Mouse (Mus musculus): ENCODE results near the gene Morn2. TPM values are rescaled to one million over a fixed set of nuclear protein-coding genes. Genes with fewer than 3 reads are reported as not detected.

The Morn2 gene
- 30.4 TPM for polyA plus RNA-seq (2012; fragmentation: generic; extraction: Trizol)

- Histone ChIP-seq H3K27me3 (ENCODE audit: control insufficient read depth, insufficient read depth, insufficient read length) (no peaks in the 10 kb centered on the region), H3K4me3 (peak within 1 kb of the TSS; percentile 91), H3K36me3 (ENCODE audit: control insufficient read depth, insufficient read depth) (no peaks in the 10 kb centered on the region), H3ac (ENCODE audit: control insufficient read depth, insufficient read length) (peak within 1 kb of the TSS; percentile 67), H3K79me2 (ENCODE audit: control insufficient read depth, insufficient read depth) (peaks cover 22% of the 10 kb centered on the region), H3K4me2 (ENCODE audit: low read depth) (peak within 1 kb of the TSS; percentile 75)
- TF ChIP-seq SRF (IDR thresholded peaks at IDR 0.05; ENCODE audit: control insufficient read depth, insufficient read length, low read depth) (peak; percentile 42), POLR2AphosphoS2 (IDR thresholded peaks at IDR 0.05; ENCODE audit: insufficient read length, low read depth) (peak; percentile 26), POLR2A (IDR thresholded peaks at IDR 0.05; ENCODE audit: insufficient read length, low read depth) (peak; percentile 79), CEBPB (IDR thresholded peaks at IDR 0.05; ENCODE audit: insufficient read depth, poor library complexity, severe bottlenecking) (no peak)
These were observed at the start of gene Morn2, which contains the start of gene Dhx57 for GRCm38 (mm10) chr17:80290074-80290657. Gene Morn2, plus strand, starts transcription at chr17:80290203. Gene Dhx57, minus strand, starts transcription at chr17:80290476.

GRCm38 (mm10) chr17:80241594-80241993, 48.4 kb upstream of the Morn2 start:
- H3K79me2 ChIP-seq (ENCODE audit: control insufficient read depth, insufficient read depth), result no peaks in the 10 kb centered on the region
- TF ChIP-seq REST (IDR thresholded peaks at IDR 0.05; ENCODE audit: insufficient read depth, insufficient read length) (no peak), USF1 (IDR thresholded peaks at IDR 0.05; ENCODE audit: low read depth) (no peak), MAX (IDR thresholded peaks at IDR 0.05; ENCODE audit: low read depth) (no peak), SRF (IDR thresholded peaks at IDR 0.05; ENCODE audit: control insufficient read depth, insufficient read length, low read depth) (no peak), MYOD1 (IDR thresholded peaks at IDR 0.05; ENCODE audit: control insufficient read depth in 1 of 3, insufficient read length in 2 of 3, low read depth in 2 of 3) (no peak), TCF3 (IDR thresholded peaks at IDR 0.05; ENCODE audit: insufficient read length, low read depth) (no peak), POLR2A (IDR thresholded peaks at IDR 0.05; ENCODE audit: insufficient read length, low read depth) (no peak), MYOG (IDR thresholded peaks at IDR 0.05; ENCODE audit: control insufficient read depth in 1 of 3, insufficient read depth in 1 of 3, insufficient read length in 2 of 3, low read depth in 2 of 3) (no peak), CEBPB (IDR thresholded peaks at IDR 0.05; ENCODE audit: insufficient read depth, poor library complexity, severe bottlenecking) (no peak), POLR2AphosphoS2 (IDR thresholded peaks at IDR 0.05; ENCODE audit: insufficient read length, low read depth) (no peak), E2F4 (IDR thresholded peaks at IDR 0.05; ENCODE audit: insufficient read depth) (no peak), TCF12 (IDR thresholded peaks at IDR 0.05; ENCODE audit: insufficient read depth, poor library complexity, severe bottlenecking) (no peak)
- H3K36me3 ChIP-seq (ENCODE audit: control insufficient read depth, insufficient read depth), result peaks cover 22% of the 10 kb centered on the region
- no peak overlapping the region for H3K4me2 ChIP-seq (ENCODE audit: low read depth)
- H3ac ChIP-seq (ENCODE audit: control insufficient read depth, insufficient read length), result no peak overlapping the region
- no peak overlapping the region for H3K4me3 ChIP-seq
- no peaks in the 10 kb centered on the region for H3K27me3 ChIP-seq (ENCODE audit: control insufficient read depth, insufficient read depth, insufficient read length)

GRCm38 (mm10) chr17:80243116-80243515, 46.9 kb upstream of the Morn2 start:
- Histone ChIP-seq H3K4me3 (no peak overlapping the region), H3K4me2 (ENCODE audit: low read depth) (no peak overlapping the region), H3K36me3 (ENCODE audit: control insufficient read depth, insufficient read depth) (peaks cover 27% of the 10 kb centered on the region), H3ac (ENCODE audit: control insufficient read depth, insufficient read length) (no peak overlapping the region), H3K27me3 (ENCODE audit: control insufficient read depth, insufficient read depth, insufficient read length) (no peaks in the 10 kb centered on the region), H3K79me2 (ENCODE audit: control insufficient read depth, insufficient read depth) (no peaks in the 10 kb centered on the region)
- no peak for TF ChIP-seq CEBPB (IDR thresholded peaks at IDR 0.05; ENCODE audit: insufficient read depth, poor library complexity, severe bottlenecking)
- TF ChIP-seq TCF3 (IDR thresholded peaks at IDR 0.05; ENCODE audit: insufficient read length, low read depth), result no peak
- no peak for TF ChIP-seq POLR2A (IDR thresholded peaks at IDR 0.05; ENCODE audit: insufficient read length, low read depth)
- no peak for TF ChIP-seq TCF12 (IDR thresholded peaks at IDR 0.05; ENCODE audit: insufficient read depth, poor library complexity, severe bottlenecking)
- no peak for TF ChIP-seq MYOG (IDR thresholded peaks at IDR 0.05; ENCODE audit: control insufficient read depth in 1 of 3, insufficient read depth in 1 of 3, insufficient read length in 2 of 3, low read depth in 2 of 3)

GRCm38 (mm10) chr17:80252757-80253525, 37.1 kb upstream of the Morn2 start:
- Histone ChIP-seq H3K79me2 (ENCODE audit: control insufficient read depth, insufficient read depth) (no peaks in the 10 kb centered on the region), H3ac (ENCODE audit: control insufficient read depth, insufficient read length) (no peak overlapping the region), H3K27me3 (ENCODE audit: control insufficient read depth, insufficient read depth, insufficient read length) (no peaks in the 10 kb centered on the region), H3K36me3 (ENCODE audit: control insufficient read depth, insufficient read depth) (peaks cover 46% of the 10 kb centered on the region), H3K4me3 (no peak overlapping the region), H3K4me2 (ENCODE audit: low read depth) (no peak overlapping the region)
- TF ChIP-seq TCF12 (IDR thresholded peaks at IDR 0.05; ENCODE audit: insufficient read depth, poor library complexity, severe bottlenecking), result no peak
- TF ChIP-seq POLR2AphosphoS2 (IDR thresholded peaks at IDR 0.05; ENCODE audit: insufficient read length, low read depth), result no peak
- TF ChIP-seq SRF (IDR thresholded peaks at IDR 0.05; ENCODE audit: control insufficient read depth, insufficient read length, low read depth), result no peak
- no peak for TF ChIP-seq TCF3 (IDR thresholded peaks at IDR 0.05; ENCODE audit: insufficient read length, low read depth)
- no peak for TF ChIP-seq POLR2A (IDR thresholded peaks at IDR 0.05; ENCODE audit: insufficient read length, low read depth)
- no peak for TF ChIP-seq REST (IDR thresholded peaks at IDR 0.05; ENCODE audit: insufficient read depth, insufficient read length)
- no peak for TF ChIP-seq E2F4 (IDR thresholded peaks at IDR 0.05; ENCODE audit: insufficient read depth)
- no peak for TF ChIP-seq MYOD1 (IDR thresholded peaks at IDR 0.05; ENCODE audit: control insufficient read depth in 1 of 3, insufficient read length in 2 of 3, low read depth in 2 of 3)
- no peak for TF ChIP-seq MAX (IDR thresholded peaks at IDR 0.05; ENCODE audit: low read depth)
- no peak for TF ChIP-seq USF1 (IDR thresholded peaks at IDR 0.05; ENCODE audit: low read depth)
- no peak for TF ChIP-seq CEBPB (IDR thresholded peaks at IDR 0.05; ENCODE audit: insufficient read depth, poor library complexity, severe bottlenecking)
- no peak for TF ChIP-seq MYOG (IDR thresholded peaks at IDR 0.05; ENCODE audit: control insufficient read depth in 1 of 3, insufficient read depth in 1 of 3, insufficient read length in 2 of 3, low read depth in 2 of 3)

Data from myocyte (in vitro differentiated cells).